Mouse (Mus musculus) gastrocnemius, postnatal 14 days (tissue): ENCODE measurements around the gene Foxp3. TPM values are rescaled to one million over a fixed set of nuclear protein-coding genes. Genes with fewer than 3 reads are reported as not detected.

Experiments used
- DNase-seq: peaks from one replicate; pipeline ENCODE4 v3.0.0; 2021; ENCODE audit warnings: mixed read lengths
- intact Hi-C: fragments of 180-260 bp; cut with DNase I; formaldehyde crosslinking; loops from one replicate; pipeline ENCODE4 v1.15.1; 2025; ENCODE audit warnings: low total_unique reads
- total RNA-seq, 2 experiments: library from RNA; stranded (reverse); gene quantifications; 2 replicates each; pipeline ENCODE4 v1.2.3; 2021

The Foxp3 gene
- total RNA-seq, 2 experiments from 2014 or later = 0.16 TPM; not detected in 1

DNA sequence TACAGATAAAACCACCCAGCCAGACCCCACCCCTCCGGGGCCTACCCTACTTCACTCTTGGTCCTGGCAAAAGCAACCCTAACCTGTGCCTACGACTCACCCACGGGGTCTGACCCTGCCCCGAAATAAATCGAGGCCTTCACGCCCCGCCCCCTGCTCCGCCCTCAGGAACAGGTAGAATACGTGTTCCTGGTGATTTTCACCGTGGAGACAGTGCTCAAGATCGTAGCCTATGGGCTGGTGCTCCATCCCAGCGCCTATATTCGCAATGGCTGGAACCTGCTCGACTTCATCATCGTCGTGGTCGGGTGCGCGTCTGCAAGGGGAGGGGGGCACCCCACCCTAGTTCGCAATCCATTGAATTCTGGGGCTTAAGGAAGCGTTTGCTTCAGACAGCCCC lies 36.6 kb downstream of the Foxp3 start:
- intact Hi-C loops = no loop called here
- DNase-seq = no peak

DNA sequence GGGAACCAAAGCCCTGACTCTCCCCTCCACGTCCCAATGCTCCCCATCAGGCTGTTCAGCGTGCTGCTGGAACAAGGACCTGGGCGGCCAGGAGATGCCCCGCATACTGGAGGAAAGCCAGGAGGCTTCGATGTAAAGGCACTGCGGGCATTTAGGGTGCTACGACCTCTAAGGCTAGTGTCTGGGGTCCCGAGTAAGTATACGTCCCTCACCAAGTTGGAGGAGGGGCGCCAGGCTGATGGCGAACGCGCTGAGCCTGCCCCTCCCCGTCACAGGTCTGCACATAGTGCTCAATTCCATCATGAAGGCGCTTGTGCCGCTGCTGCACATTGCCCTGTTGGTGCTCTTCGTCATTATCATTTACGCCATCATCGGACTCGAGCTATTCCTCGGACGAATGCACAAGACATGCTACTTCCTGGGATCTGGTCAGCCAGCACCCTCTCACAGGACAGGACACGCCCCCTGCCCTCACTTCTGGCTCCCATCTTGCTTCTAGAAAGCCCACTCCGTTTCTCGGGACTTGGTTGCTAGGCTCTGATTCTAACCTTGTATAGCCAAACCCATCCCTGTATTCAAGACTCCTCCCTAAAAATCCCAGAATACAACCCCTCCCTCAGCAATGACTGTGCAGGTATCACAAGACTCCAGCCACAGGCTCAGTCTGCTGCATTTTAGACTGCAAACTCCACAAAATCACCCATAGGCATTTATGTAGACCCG lies 37.3 kb downstream of the Foxp3 start:
- intact Hi-C loops = no loop called here
- DNase-seq = no peak

DNA sequence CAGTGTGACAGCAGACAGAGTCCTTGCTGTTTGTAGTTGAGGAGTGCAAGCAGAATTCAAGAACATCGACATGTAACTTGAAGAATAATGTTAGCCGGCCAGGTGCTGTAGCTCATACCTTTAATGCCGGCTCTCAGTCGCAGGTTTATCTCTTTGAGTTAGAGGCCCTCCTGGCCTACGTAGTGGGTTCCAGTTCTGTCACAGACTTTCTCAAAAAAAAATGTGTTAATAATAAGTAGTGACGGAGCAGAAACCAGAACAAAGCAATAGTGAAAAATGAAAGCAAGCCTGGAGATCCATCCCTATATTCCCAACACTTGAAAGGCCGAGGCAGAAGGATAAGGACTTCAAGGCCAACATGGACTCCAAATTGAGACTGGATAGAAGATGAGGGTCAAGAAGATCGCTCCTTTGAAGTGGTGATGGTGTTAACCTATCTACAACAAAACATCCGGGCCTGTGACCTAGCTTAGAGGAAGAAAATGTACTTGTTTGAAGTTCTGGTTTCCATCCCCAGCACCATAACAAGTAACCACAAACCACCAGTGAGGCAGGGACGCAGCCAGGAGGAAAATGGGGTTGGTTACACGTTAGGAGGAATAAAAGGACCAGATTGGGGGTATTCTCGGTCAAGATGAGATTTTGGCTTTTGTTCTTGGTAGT lies 44.6 kb downstream of the Foxp3 start:
- intact Hi-C loops = no loop called here
- DNase-seq = no peak

DNA sequence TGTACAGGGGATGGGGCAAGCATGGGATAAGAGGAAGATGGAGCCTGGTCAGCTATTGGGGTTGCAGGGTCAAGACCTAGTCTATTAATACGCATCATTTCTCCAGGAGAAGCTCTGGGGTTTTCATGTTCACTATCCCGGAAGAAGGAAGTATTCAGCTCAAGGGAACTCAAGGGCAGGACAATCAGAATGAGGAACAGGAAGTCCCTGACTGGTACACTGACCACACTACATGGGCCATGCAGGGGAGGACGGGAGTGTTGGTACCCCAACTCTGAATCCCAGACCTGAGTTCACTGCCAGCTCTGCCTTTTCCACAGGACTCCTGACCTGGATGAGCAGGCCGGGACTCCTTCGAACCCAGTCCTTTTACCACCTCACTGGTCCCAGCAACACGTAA lies 59.1 kb downstream of the Foxp3 start:
- intact Hi-C loops = no loop called here
- DNase-seq = no peak

DNA sequence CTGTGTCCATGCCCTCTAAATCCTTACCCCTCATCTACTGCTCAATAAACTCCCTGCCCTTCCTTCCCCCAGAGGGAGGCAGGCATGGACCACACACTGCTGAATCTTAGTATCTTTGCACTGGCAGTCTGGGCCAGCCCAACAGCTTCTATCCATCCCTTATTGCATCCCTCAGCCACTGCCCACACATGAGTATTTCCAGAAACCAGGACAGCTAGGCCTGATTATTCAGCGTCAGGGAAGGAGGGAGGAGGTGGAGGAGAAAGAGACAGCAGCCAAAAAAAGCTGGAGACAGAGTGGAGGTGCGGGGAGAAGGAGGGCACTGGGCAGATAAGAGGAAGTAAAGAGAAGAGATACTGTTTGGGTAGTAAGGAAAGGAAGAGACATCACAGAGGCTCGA lies 61.7 kb downstream of the Foxp3 start:
- no peak for DNase-seq
- intact Hi-C loops = no loop called here

DNA sequence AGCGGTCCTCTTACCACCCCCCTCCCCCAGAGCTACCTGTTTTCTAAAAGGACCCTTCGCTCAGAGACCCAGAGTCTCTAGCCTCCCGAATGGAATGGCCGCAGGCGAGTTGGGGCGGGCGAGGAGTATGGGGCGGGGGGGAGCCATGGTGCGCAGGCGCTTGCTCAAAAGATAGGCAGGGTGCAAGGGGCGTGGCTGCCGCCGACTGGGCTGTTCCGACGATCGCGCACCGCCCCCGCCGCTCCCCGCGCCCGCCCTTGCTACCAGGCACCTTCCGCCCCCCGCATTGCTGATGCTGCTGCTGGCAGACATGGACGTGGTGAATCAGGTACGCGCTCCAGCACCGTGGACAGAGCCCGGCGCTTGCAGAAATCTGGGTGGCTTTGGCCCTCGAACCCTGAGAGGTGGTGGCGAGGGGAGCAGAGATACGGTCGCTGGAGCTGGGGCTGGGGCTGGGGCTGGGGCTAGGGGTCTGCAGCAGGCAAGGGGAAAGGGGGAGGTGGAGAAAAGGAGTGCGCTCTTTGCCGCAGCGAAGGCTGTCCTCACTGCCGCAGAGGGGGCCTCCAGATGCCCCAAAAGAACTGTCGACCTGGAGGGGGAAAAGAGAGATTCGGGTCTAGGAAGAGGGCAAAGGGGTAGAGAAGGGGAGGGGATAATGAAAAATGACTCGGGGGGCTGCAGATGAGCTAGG lies 65.1 kb downstream of the Foxp3 start, which contains the start of gene Syp:
TSS of gene Syp (plus strand) at position 71 of the 691 bp plus-strand sequence.
- peak; percentile 56 for DNase-seq
- intact Hi-C loops = no loop called here

DNA sequence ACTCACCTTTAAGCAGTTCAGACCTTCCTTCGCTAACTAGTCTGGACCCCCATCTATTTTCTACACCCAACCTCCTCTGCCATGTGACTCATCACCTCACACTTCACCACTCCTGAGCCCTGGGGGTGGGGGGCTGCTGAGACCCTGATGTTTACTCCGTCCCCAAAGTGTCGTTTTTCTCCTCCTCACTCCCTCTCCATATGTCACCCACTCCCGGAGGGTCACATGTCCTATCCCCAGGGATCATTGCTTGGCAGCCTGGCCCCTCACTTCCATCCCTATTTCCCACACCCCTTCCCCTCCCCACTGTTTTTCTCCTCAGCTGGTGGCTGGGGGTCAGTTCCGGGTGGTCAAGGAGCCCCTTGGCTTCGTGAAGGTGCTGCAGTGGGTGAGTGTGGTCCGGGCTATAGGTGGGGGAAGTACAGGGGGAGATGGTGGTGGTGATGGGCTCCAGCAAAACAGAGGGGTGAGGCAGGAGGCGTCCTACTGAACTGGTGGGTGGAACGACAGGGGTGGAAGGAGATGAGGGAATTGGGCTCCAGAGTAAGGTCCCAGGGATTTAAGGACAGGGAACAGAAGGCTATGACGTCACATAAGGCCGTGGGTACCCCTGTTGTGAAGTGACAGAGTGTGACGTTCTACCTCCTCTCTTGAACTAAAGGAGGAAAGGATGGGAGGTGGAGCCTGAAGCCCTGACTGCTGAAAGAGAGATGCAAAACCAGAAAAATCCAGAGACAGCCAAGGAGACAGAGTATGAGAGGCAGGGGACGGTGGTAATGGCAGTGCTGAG lies 66.3 kb downstream of the Foxp3 start:
- intact Hi-C loops = loop anchor here (5.0 kb wide), 1 partner anchor 48 kb away; no protein-coding TSS in a partner anchor
- DNase-seq = no peak

DNA sequence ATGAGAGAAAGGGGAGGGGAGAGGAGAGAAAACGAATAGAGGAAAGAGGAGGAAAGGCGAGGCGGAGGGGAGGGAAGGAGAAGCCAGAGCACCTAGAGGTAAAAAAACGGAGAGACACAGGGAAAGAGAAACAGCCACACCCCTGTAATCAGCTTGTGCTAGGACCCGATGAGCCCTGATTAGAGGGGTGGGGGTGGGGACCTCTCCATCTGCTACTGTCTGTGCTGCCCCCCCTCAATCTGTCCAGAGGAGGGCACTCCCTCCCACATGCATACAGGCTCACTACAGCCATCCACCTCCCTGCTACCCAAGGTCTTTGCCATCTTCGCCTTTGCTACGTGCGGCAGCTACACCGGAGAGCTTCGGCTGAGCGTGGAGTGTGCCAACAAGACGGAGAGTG lies 67.3 kb downstream of the Foxp3 start:
- intact Hi-C loops = loop anchor here (5.0 kb wide), 1 partner anchor 47 kb away; no protein-coding TSS in a partner anchor
- DNase-seq = no peak

Other genes starting within 250 kb of the Foxp3 start
- gene Usp27x, start 197.8 kb upstream of the Foxp3 start, total RNA-seq = under 1 TPM; 0.37 to 0.66 TPM
- gene Ppp1r3f, start 639 bp downstream of the Foxp3 start, total RNA-seq = 1 to 10 TPM; 1.0 to 2.5 TPM
- 10 to 100 TPM; 10.2 to 10.9 TPM for gene Ccdc22, start 31.9 kb downstream of the Foxp3 start, total RNA-seq
- not detected for gene Cacna1f, start 33.4 kb downstream of the Foxp3 start, total RNA-seq
- 1 to 10 TPM in 1 of 2 experiments, under 1 TPM in 1; 0.86 to 1.4 TPM for gene Syp, start 64.8 kb downstream of the Foxp3 start, total RNA-seq
- 10 to 100 TPM; 10.3 to 18.7 TPM for gene Prickle3, start 83.6 kb downstream of the Foxp3 start, total RNA-seq
- gene Plp2, start 97.7 kb downstream of the Foxp3 start, total RNA-seq = 10 to 100 TPM; 40.3 to 50.8 TPM
- gene Magix, start 107.6 kb downstream of the Foxp3 start, total RNA-seq = 1 to 10 TPM; 4.4 to 6.4 TPM
- gene Gpkow, start 123.5 kb downstream of the Foxp3 start, total RNA-seq = 10 to 100 TPM; 15.9 to 16.4 TPM
- 10 to 100 TPM; 20.4 to 22.8 TPM for gene Wdr45, start 140.7 kb downstream of the Foxp3 start, total RNA-seq
- not detected for gene Gm45208, start 148.6 kb downstream of the Foxp3 start, total RNA-seq
- 1 to 10 TPM; 6.1 to 9.0 TPM for gene Praf2, start 154.8 kb downstream of the Foxp3 start, total RNA-seq
- 1 to 10 TPM in 1 of 2 experiments, under 1 TPM in 1; 0.86 to 1.8 TPM for gene Ccdc120, start 177.3 kb downstream of the Foxp3 start, total RNA-seq
- gene Tfe3, start 188.9 kb downstream of the Foxp3 start, total RNA-seq = 1 to 10 TPM; 8.8 to 9.7 TPM
- gene Gripap1, start 216.1 kb downstream of the Foxp3 start, total RNA-seq = 10 to 100 TPM; 16.8 to 17.4 TPM
- gene Kcnd1, start 248.6 kb downstream of the Foxp3 start, total RNA-seq = under 1 TPM; 0.66 to 0.68 TPM